Mouse (Mus musculus) spleen, adult 12 weeks (tissue): Measurements from ENCODE around the gene Klf7.

Experiments used
- DNase-seq: peaks from one replicate; pipeline ENCODE4 v3.0.0; 2022; ENCODE audit warnings: low spot score

Gene Klf7

DNA sequence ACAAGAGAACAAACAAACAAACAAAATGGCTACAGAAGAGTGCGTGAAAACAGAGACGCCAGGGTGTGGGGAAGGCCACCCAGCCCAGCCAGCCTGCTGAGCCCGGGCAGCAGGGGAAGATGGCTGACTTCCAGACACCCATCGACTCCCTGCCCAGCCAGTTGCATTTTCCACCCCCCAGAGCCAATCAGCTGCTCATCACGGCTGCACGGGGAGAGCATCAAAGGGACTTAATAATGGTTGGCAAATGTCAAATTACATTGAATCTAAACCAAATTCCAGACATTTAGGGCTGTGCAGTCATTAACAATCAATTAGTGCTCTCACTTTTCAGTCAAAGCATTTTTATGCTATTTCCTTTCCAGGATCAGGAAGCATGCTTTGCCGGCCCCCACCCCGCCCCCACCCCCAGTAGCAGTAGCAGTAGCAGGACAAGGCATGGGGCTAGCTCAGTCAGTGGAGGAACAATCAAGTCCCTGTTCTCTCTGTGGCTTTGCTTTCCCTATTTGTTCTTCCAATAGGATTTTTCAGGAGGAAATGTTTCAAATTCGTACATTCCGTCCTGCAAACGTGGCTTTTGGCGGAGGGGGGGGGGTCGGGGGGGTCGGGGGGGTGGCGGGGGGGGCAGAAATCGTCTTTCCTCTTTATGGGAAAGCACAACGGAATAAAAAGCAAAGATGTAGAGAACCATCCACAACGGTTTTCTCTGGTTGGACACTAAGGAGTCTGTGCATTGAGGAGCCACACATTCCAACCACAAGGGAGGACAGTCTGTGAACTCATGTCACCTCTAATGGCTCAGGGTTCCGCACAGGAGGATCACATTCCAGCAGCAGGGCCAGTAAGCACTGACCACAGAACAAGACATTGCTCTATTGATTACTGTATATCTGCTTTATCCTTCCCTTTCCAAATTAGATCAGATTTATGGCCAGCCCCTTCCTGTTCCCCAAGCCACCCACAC lies 101.1 kb downstream of the Klf7 start:
- no peak for DNase-seq

- no peak for DNase-seq
Observed at GRCm38 (mm10) chr1:64019127-64019635, 102.9 kb downstream of the Klf7 start.

GRCm38 (mm10) chr1:64018466-64019077 lies 103.5 kb downstream of the Klf7 start:
- no peak for DNase-seq

- no peak for DNase-seq
Observed at GRCm38 (mm10) chr1:64014091-64014490, 108.0 kb downstream of the Klf7 start.

DNA sequence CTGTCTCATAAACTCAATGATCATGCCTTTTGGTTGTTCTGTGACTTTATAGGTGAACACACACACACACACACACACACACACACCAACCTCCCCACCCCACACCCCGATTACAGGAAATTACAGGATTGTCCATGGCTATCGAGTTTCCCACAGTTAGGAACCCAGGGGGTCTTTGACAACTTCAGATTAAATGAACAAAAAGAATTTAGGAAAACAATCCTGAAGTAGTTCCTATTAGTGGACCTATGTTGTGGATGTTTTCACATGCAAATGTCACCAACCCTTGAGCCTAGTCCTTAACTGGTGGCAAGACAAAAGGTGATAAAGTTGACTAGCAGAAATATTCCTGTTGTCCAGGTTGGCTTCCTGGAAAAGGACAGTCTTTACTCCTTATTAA lies 113.1 kb downstream of the Klf7 start:
- DNase-seq = no peak

DNA sequence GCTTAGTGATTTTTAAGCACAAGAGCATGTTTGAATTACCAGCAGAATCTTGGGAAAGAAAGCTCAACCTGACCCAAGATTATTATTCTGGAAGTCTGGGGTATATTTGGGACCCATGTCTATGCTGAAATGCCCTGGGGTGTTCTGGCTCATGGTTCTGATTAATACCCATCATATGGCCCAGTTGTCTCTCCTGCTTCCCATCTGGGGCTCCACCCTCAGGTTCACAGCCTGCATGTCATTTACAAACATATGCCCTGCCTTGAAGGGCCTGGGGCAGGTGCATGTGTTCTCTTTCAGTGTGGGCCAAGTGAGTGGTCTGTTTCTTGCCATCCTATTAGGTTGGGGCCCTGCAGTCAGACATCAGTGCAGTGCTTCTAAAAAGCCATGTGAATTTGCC lies 114.1 kb downstream of the Klf7 start:
- no peak for DNase-seq

DNA sequence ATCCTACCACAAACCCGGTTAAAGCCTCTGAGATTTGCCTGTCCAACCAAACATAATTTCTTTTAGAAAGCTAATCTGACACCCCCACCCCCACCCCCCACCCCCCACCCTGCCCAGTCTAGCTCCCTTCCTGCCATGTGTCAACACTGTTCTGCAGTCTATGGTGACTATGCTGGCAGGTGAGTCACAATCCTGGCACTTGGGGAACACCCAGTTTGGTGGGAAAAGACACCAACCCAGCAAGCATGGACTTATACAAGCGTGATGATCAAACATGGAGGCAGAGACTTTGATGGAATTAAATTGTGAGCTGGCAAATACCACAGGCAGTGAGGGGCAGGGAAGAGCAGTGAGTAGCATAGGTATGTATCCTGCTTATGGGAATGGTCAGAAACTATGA lies 116.9 kb downstream of the Klf7 start:
- no peak for DNase-seq

GRCm38 (mm10) chr1:64003525-64004291 lies 118.4 kb downstream of the Klf7 start:
- DNase-seq = no peak

- DNase-seq = no peak
Observed at GRCm38 (mm10) chr1:64002036-64002435, 120.0 kb downstream of the Klf7 start.

- no peak for DNase-seq
Observed at GRCm38 (mm10) chr1:64000597-64000996, 121.5 kb downstream of the Klf7 start.

GRCm38 (mm10) chr1:63999481-63999880 lies 122.6 kb downstream of the Klf7 start:
- no peak for DNase-seq

- no peak for DNase-seq
Observed at GRCm38 (mm10) chr1:63998901-63999300, 123.2 kb downstream of the Klf7 start.

DNA sequence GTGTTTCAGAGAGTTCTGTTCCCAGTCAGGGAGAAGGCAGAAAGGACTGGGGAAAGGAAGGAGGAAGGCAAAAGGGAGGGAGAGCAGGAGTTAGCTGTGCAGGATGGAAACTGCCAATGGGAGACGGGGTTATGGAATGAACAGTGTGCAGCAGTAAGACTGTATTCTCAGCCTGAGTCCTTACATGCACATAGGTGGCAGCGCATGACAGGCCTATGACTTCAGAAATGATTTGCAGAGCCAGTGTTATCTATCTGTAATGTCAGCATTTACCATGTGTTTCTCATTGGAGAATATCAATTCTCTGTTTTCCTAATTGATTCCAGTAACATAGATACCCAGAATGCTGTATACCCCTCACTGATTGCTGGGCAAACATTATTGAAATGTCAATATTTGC lies 123.9 kb downstream of the Klf7 start:
- no peak for DNase-seq

DNA sequence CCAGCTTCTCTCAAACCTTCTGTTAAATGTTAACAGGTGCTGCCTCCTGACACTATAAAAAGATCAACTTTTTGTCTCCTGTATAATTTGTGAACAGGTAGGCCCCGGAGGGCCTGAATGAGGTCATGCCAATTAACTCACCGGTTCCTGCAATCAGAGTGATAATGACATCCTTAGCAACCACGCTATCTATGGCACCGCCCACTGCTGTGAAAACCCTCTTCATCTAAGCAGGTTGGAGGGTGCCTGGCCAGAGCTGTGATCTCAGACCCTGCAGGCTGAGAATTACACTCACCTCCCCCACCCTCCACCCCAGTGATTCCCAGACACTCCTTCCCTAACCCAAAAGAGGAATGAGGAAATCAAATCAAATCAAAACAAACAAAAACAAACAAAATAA lies 126.3 kb downstream of the Klf7 start:
- no peak for DNase-seq

- no peak for DNase-seq
Observed at GRCm38 (mm10) chr1:63995137-63995492, 127.0 kb downstream of the Klf7 start.

DNA sequence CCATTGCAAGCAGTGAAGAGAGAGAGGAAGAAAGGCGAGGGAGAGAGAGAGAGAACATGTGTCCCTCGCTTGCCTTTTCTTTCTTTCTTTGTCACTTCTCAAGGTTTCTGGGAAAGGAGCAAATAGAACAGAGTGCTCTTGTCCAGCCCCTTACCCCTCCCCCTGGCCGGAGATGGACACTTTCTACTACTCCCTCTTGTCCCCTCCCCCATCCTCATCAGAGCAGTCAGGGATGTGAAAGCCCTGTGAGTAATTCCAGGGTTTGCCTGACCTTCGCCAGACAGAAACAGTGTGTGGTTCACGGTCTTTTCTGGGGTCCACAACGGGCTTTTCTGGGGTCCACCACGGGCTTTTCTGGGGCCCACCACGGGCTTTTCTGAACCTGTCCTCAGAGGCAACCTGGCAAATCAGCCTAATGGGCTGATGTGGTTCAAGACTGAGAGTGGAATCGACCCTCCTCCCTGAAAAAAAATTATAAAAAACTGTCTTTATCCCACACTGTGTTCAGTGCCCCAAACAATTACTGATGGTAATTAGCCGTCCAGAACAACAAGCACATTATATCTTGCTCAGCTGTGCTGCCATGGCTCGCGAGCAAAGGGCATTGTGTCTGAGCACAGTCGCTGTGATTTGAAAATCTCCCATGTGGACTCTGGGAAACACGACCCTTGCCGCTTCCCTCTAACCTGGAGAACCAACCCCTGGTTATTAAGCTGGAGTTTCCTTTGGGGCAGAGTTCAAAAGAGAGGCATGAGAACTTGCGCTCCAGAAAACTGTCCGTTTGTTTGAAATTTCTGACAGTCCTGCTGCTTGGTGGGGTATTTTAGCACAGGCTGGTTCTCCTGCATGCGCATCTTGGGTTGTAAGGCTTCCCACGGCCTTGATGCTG lies 127.6 kb downstream of the Klf7 start:
- no peak for DNase-seq

- DNase-seq = no peak
Observed at GRCm38 (mm10) chr1:63992506-63992905, 129.6 kb downstream of the Klf7 start.

DNA sequence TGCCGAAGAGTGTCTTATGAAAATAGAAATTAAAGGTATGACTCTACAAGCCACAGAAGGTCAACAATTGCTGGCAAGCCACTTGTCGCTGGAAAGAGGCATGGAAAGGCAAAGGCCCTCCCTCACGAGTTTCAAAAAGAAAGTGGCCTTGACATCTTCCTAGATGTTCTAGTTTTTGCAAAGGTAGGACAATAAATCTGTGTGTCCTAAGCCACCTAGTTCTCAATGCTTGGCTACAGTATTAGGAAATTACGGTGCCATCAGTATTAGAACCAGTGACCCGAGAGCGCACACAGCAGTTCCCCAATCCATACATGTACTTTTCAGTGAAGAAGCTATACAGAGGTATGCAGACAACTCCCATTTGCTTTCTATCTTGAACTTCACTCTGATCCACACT lies 131.7 kb downstream of the Klf7 start:
- no peak for DNase-seq

GRCm38 (mm10) chr1:63980733-63981132 lies 141.3 kb downstream of the Klf7 start:
- no peak for DNase-seq
